Mouse (Mus musculus): ENCODE results near the gene Acsl3.

DNA sequence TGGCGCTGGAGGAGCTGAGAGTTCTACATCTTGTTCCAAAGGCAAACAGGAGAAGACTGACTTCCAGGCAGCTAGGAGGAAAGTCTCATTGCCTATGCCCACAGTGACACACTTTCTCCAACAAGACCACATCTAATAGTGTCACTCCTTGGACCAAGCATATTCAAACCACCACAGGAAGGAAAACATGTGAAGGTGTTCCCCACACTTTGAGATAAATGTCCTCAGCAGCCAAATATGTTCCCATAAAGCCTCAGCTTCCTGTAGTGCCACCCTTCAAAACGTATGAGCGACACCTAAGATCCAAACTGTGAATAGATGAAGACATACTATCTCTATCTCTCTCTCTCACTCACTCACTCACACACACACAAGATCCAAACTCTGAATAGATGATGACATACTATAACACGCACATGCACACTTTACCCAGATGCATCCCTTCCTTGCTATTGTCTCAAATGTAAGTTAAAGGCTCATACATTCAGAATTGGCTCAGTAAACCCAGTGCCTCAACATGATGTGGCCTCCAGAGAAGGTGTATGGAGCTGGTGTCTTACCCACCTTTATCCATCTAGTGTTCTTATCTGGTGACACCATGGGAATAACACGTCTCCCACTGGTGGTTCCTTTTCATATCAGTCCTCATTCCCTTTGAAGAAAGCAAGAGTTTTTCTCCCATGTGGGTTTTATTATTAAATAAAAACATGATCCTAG is 53.1 kb downstream of the Acsl3 start:
- TF ChIP-seq CTCF (IDR thresholded peaks at IDR 0.05; ENCODE audit: low read depth) (no peak), EP300 (IDR thresholded peaks at IDR 0.05; ENCODE audit: low read depth) (no peak)
